Mouse (Mus musculus) gastrocnemius, postnatal 25 days (tissue): ENCODE measurements around the gene Rbfox1. TPM values are rescaled to one million over a fixed set of nuclear protein-coding genes. Genes with fewer than 3 reads are reported as not detected.

Source experiments
- DNase-seq: peaks from one replicate; pipeline ENCODE4 v3.0.0; 2022
- long read RNA-seq, 2 experiments: library from polyadenylated mRNA; stranded (forward); transcript quantifications; one replicate each; pipeline ENCODE4 v2.0.0; 2021
- total RNA-seq, 2 experiments: library from RNA; stranded (reverse); gene quantifications; 1 replicate in 1 of 2; 2 replicates in 1 of 2; pipeline ENCODE4 v1.2.3; 2021

Rbfox1 gene
- total RNA-seq = 100 to 1,000 TPM; 146 to 174 TPM
- long read RNA-seq, experiment 1, partial matches to known transcripts = 6 of 51 reads
- long read RNA-seq, experiment 1, other reads (novel, unspliced or antisense) = 41 of 51 reads
- long read RNA-seq, experiment 2, partial matches to known transcripts = 1 of 40 reads
- long read RNA-seq, experiment 2, other reads (novel, unspliced or antisense) = 35 of 40 reads

DNA sequence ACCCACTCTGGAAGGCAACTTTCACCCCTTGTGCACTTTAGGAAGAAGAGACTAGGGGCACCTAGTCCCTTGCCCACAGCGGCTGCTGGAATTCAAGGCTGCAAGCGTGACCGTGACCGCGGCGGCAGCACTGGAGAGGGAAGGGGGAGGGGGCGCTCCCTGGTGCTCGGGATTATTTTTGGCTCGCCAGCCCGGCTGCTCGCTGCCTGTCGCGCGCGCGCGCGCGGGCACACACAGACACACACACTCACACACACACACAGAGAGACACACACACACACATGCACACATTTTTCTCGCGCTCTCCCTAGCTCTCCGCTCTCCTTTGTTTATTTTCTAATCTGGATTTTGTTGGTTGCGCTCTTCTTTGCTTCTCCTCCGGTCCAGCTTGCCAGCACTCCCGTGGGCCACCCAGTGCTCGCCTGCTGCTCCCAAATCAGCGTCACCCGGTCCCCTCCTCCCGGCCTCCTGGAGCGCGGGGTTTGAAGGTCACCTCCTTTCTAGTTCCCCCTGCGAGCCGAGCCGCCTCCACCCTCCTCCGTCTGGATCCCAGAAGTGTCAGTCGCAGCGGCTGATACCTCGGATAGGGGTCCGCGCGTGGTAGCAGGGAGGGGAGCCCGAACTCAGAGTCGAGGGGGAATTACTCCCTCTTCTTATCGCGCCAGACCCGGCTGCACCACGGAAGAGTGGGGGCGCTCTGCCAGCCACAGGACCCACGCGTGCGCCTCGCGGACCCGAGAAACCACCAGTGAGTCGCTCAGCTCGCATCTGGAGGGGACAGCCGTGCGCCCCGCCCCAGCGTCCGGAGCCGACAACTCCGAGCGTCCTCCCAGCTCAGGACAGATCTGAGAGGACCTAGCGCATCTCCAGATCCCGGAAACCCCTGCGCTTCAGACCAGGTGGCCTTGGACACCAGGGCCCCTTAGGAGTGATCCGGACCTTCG is at the start of gene Rbfox1:
Gene Rbfox1 (plus strand): TSS at position 610 of the 944 bp plus-strand sequence.
- DNase-seq = no peak

DNA sequence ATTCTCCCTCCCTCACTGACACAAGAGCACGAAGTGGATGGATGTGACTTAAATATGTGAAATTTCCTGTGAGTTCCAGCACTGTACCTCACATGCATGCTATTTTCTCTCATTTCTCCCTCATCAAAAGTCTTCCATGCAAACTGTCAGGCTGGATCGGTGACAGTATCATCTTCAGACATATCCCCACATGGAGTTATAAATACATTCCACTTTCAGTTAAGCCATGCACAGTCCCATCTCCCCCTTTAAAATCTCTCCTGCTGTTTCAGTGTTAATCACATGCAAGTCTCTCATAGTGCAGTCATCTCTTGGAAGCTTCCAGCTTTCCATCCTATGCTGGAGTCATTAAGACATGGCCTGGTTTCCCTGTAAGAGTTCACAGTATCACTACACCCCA is 48.4 kb upstream of the Rbfox1 start:
- no peak for DNase-seq

DNA sequence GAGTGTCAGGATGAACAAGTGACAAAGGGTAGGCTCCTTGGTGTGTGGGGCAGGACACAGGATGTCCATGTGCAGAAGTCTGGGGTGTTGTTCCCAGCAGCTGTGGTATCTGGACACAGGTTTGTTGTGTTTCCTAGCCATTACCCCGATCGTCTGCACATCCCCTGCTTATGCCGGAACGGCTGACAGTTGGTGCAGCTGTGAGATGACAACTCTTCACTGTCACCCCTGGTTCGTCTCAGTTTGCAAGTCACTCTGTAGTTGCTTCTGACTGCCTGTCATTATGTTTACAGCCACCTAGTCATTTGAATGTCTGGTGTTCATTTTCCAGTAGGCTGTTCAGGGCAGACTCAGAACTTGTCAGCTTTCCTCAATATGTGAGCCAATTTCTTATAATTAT is 44.0 kb upstream of the Rbfox1 start:
- no peak for DNase-seq

DNA sequence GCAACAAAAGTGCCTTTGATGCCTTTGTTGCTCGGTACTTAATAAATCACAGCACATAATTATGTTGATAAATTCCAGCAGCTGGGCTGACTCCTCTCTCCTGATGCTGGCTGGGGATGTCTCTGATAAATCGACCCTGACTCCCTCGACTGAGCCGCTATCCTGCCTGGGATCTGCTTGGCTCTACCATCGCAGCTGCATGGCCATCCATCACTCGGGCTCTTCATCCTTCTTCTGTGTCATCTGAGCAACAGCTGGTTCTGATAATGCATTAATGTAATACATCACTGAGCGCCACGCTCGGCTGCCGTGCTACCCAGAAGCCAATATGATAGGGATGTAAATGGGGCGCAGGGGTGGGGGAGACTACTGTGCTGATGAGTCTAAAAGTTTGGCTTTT is 39.5 kb upstream of the Rbfox1 start:
- DNase-seq = no peak

DNA sequence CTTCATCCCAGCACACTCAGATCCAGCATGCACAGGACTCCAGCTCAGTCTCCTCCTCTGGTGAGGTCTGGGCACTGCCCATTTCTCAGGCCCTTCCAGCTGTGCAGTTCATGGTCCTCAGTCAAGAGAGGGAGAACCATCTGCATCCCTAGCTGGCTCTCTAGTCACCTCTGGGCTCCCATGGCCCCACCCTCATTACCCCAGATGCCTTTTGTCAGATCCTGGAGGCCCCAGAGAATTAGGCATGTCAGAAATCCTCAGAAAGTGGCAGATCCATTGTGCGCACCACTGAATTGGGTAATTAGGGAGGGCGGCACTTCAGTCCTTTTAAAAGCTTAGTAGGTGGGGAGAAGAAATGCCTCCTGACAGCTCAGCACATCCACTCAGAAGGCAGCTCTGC is 32.1 kb upstream of the Rbfox1 start:
- DNase-seq = no peak

DNA sequence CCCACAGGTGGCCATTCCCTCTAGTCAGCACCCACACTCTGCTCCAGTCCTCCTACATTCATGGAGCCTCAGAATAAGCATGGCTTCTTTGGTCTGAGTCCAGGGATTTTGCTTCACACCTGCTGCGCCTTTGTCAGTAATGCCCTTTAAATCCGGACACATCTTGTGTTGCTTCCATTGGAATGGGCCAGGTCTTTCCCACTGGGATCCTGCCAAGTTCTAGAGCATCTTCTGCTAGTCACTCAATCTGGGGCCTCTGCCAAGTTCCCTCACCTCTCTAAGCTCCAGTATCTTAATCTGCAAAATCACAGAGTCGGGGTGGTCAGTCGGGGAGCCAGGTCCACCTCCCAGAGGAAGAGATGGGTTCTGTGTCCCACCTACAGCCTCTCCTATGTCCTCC is 20.8 kb upstream of the Rbfox1 start:
- no peak for DNase-seq

DNA sequence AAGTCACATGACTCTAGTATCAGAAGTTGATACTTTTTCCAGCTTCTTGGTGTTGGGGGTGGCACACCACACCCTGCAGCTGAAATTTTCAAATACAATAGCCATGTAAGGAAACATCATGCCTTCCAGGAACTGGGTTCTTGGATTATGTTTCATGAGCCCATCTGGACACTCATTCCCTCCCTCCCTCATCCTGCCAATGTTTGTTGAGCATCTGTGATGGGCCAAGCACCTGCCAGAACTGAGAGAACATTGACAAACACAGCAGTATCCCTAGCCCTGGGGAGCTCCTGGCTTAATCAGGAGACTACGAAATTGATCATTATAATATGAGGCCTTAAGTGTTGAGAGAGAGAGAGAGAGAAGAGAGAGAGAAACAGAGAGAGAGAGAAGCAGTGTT is 18.2 kb upstream of the Rbfox1 start:
- DNase-seq = no peak

DNA sequence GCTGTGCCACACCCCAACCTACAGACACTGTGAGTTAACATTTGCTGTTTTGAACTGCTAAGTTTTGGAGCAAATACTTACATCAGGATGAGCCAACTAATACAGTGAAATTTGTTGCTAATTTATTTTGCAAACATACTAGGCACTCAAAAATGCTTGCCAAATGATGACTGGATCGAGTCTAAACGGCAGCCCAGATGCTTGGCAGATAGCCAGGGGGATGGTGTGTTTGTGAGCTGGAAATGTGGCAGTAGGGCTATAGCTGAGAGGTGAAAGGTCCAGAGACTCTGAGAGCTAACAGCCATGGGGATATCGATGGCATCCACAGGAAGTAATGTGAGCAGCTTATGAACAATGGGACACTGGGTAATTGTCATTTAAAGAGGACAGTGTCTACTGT is 14.8 kb upstream of the Rbfox1 start:
- no peak for DNase-seq

DNA sequence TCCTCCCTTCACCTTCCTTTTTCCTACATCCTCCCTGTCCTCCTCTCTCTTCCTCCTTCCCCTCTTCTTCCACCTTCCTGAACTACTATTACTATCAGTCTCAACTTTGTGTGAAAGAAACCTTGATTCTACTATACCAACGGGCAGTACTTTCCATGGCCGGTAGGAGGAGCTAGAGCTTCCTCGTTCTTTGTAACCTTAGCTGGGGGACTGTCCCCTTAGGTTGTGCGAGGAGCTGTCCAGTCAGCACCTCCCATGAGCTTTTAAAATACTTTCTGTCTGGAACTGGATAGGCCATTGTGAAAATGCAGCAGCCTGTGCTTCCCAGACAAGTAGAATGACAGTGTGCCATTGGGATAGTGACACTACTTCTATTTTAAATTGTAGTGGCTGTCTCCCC is 3.3 kb upstream of the Rbfox1 start:
- DNase-seq = no peak

DNA sequence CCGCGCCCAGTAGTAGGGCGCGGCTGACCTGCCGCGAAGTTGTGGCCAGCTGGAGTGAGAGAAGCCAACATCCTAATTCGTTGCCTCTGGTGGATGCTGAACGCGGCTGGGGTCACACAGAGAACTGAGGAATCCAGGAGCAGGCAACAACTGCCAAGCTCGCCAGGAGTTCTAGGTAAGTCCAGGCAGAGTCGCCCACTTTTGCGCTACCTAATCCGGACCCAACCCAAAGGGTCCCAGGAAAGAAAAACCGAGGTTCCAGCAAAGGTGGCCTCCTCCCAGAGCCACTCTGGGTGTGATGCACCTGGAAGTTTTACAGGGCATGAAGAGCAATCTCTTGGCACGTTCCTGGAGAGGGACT is 515 bp downstream of the Rbfox1 start:
- no peak for DNase-seq

DNA sequence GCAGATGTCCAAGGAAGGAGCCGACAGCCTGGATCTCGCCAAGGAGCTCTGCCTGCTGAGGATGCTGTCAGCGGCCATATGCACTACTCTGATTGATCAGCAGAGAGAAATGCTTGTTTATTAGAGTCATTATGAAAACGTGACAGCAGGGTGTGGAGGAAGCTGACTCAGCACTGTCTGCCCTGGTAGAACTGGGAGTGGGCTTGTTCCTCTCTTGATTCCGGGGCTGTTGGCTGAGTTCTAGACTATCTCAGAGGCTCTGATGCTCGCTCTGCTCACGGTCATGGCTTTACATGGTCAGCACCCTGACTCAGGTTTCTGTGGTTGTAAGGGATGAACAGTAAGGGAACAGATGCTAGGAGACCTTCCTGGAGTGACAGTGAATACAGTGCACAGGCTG is 10.4 kb downstream of the Rbfox1 start:
- DNase-seq = no peak

DNA sequence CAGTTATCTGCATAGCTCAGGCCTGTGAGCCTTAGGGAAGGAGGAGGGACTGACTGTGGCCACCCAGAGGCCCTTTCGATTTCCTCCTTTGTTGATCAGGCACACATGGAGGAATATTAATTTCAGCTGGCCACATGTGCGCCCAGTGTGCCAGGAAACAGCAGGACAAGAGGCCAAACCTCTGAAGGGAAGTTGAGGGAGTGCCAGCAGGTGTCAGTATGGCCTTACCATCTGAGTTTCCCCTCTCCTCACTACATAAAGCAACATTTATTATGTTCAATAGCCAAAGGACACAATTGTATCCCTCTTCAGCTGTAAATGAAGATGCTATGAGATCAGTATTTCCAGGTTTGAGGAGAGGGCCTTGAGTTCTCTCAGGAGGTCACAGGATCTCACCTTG is 13.2 kb downstream of the Rbfox1 start:
- DNase-seq = no peak

DNA sequence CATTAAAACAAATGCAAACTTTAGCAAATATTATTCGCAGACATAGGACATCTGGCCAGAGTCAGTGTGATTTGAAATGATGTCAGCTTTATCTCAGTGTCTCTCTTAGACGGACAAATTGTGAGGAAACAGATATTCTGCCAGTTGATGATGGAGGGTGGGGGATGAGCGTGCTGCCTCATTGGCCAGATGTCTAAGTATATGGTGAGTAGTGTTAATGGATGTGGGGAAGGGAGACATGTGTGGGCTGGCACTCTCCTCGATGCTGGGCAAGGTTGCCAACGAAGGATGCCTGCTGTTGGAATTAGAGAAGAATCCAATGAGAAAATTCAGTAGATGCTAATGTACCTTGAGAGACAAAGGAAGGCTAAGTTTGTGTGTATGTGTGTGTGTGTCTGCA is 25.6 kb downstream of the Rbfox1 start:
- no peak for DNase-seq

DNA sequence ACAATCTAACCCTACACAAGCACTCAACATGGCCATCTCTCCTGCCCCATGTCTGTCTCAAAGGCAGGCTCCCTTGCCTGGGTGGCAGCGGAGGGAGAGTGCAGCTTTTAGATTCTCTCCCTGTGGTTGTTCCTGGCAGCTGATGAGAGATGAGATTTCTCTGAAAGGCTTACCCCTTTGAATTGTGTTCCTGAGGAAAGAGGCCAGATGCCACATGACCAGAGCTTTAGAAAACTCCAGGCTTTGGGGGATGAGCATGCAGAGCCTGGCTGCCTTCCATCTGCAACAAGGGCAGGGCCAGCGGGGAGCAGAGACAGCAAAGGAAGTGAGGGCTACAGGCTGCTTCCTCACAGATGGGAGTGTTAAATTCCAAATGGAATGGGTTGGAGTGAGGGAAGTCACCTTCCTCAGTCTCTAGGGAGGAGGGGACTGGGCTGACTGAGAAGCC is 26.7 kb downstream of the Rbfox1 start:
- DNase-seq = no peak

DNA sequence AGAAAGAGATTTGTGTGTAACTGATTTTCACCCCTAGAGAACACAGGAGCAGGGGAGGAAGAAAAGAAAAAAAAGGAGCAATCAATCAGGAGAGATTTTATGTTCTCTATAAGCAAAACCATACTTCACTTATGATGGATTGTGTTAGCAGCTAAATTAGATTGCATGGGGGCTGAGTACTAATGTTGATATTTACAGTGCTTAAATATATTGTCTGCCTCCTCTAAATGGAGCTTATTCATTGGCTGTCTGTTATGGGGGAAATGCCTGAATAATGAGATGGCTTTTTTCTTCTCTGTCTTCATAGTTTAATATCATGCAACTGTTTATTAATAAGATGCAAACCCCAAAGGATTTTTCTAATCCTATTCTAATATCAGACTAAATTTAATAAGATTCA is 32.8 kb downstream of the Rbfox1 start:
- DNase-seq = no peak

DNA sequence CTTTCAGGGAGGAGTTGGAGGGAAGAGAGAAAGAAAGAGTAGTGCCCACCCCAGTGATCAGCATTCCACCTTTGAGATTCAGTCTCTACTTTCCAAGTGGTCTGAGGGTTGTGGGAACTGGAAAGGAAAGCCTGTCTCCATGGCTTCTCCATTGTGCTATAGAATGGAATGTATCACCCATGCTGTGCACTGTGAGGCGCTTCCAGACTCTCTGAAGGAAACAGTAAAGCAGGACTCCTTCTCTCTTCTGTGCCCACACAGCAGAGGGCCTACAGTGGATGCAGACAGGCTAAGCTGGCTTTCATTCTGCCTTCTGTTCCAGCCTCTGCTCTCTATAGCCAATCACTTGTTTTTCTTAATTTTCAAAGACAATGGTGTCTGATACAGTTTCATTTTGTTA is 41.8 kb downstream of the Rbfox1 start:
- DNase-seq = no peak

DNA sequence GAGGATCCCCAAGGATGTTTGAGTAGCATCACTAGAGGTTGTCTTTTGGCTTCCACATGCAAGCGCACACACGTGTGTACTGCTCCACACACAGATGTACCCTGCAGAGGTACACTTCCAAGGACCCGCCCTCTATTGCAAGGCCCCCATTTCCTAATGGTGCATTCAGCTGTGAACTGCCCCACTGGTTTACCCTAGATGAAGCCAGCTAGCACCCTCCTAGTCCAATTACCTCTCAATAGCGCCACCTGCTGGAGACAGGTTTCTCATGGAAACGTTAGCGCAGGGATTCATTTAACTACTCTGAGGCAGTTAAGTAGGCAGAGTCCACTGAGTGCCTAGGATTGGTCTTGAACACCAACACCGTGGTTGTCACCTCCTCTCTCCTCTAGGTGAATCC is 46.5 kb downstream of the Rbfox1 start:
- no peak for DNase-seq

DNA sequence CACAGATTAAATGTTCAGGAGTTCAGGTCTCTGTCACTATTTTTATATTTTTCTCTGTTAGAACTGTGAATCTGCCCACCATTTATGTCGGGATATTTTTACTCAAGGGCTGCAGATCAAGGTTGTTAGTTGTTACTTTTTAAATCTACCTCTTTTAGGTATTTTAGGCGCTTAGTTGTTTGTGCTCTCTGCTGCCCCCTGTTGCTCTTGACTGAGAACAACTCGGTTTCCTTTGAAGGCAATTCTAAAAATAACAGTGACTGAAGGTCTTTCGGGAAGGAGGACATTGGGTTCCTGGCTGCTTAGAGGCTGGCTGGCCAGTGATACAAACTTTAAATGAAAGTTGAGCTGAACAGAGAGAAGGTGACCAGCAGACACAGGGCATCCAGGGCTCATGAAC is 54.9 kb downstream of the Rbfox1 start:
- DNase-seq = no peak

DNA sequence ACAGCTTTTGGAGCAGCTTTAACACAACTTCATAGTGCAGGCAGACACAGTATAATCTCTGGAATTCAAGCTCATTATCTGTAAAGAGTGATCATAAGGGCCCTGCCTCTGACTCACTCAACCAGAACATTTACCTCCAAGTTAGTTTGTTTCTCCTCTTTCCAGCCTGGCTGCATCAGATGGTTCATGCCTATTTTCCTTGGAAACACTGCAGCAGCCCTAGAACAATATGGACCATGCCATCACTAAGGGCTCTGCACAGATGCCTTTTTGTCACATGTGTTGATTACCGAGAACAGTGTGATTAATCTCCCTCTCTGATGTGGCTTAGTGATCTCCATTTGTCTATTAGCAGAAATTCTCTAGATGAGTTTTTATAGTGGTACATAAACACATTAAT is 60.5 kb downstream of the Rbfox1 start:
- DNase-seq = no peak

DNA sequence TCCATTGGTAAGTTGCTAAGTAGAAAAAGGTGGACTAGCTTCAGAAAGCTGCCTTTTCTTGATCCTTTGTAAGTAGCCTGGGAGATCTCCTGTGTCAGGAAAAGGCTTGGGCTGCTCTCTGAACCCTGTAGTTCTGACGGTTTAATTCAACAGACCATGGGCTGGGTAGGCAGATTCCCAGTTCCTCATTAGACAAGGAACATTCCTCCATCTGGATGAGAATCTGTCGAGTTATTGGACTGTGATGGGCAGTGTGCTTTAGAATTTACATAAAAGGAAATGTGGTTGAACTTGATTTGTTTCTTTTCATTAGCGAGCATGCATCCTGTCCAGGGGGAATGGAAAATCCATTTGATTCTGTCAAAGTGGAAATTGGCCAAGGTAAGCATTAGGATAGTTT is 68.0 kb downstream of the Rbfox1 start:
- DNase-seq = no peak

DNA sequence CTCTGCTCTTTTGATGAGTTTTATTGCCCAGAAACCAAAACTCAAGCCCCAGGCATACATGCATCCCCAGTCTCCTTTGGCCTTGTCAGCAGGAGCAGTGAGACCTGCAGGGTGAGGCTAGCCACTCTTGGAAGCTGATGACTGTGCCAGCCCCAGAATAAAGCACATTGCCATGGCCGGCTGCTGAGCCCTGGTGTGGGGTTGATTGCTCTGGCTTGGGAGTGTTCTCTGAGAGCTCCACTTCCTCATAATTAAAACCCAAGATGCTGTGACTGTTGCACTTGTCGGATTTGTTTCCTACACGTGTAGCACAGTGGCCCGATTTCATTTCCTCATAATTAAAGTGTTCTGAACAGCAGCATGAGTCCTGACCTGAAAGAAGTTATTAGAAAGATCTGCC is 72.3 kb downstream of the Rbfox1 start:
- DNase-seq = no peak

DNA sequence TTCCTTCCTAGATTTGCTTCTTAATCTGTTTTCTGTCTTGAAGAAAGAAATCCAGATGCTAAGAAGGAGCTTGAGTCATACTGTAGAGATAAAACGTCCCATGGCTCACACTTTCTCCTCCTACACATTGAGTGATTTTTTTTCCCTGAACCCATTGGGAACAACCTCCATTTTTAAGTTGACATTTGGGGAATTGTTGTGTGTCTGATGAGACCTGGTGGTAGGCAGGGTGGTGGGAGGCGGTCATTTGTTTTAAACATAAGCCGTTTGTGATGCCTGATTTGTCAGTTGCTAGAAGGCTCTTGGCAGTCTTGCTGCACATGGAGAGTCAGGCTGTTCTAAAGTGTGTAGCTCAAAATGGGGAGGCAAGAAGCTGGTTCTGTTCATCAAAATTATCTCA is 76.6 kb downstream of the Rbfox1 start:
- no peak for DNase-seq

DNA sequence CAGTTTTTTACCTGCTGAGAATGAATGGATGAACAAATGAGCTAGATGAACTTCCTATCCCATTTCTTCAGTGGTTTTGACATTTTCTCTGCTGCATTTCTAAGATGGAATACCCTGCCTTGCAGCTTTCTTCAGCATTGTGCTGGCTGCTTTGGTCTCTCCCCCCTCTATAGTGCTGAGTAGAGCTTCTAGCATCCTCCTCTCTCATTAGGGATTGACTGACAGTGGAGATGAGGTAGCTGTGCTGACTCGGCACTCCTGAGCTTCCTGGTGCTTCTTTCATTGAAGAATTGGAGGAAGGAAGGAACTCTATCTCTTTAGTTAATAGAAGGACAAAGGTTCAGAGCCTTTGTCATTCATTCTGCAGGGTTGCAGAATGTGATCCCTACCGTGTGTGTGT is 89.0 kb downstream of the Rbfox1 start:
- no peak for DNase-seq
